Mouse (Mus musculus) liver, embryonic 13.5 days (tissue): ENCODE results near the gene Lars2. TPM values are rescaled to one million over a fixed set of nuclear protein-coding genes. Genes with fewer than 3 reads are reported as not detected.
A peak's percentile ranks its signal among the peaks of the same experiment; 100 is the strongest.

Experiments
- ATAC-seq: fragments of 200-750 bp; cut with Nextera tagmentation; 2 replicates; pipeline ENCODE4 v1.8.0; 2017; ENCODE audit warnings: low read depth, mild to moderate bottlenecking, moderate number of reproducible peaks, moderate library complexity
- DNase-seq: peaks from one replicate; pipeline ENCODE4 v3.0.0; 2022
- H3K27ac ChIP-seq: fragments of 300-500 bp; sonication (generic); 2 replicates; pipeline ENCODE4 v1.5.1; 2015; ENCODE audit warnings: moderate library complexity, mild to moderate bottlenecking, inconsistent platforms
- H3K27me3 ChIP-seq: fragments of 300-500 bp; sonication (generic); 2 replicates; pipeline ENCODE4 v1.6.1; 2015; ENCODE audit warnings: mild to moderate bottlenecking, inconsistent platforms
- H3K36me3 ChIP-seq: fragments of 300-500 bp; sonication (generic); 2 replicates; pipeline ENCODE4 v1.6.1; 2015; ENCODE audit warnings: mild to moderate bottlenecking, inconsistent platforms
- H3K4me1 ChIP-seq: fragments of 300-500 bp; sonication (generic); replicated peaks from 2 replicates; pipeline ENCODE4 v1.6.1; 2015; ENCODE audit warnings: inconsistent platforms
- H3K4me2 ChIP-seq: fragments of 300-500 bp; sonication (generic); 2 replicates; pipeline ENCODE4 v1.6.1; 2015; ENCODE audit warnings: inconsistent platforms, mild to moderate bottlenecking, moderate library complexity
- H3K4me3 ChIP-seq: fragments of 300-500 bp; sonication (generic); replicated peaks from 2 replicates; pipeline ENCODE4 v1.5.1; 2015; ENCODE audit warnings: mild to moderate bottlenecking, inconsistent platforms
- H3K9ac ChIP-seq: fragments of 300-500 bp; sonication (generic); 2 replicates; pipeline ENCODE4 v1.6.1; 2015; ENCODE audit warnings: mild to moderate bottlenecking, inconsistent platforms
- H3K9me3 ChIP-seq: fragments of 300-500 bp; sonication (generic); replicated peaks from 2 replicates; pipeline ENCODE4 v1.6.1; 2016; ENCODE audit warnings: inconsistent platforms
- WGBS: fragments of 180-500 bp; shearing (Covaris S2); methylation state at CpG from one replicate; pipeline ENCODE4 v1.1.7; 2015; ENCODE audit not compliant: insufficient replicate concordance; 5-methylcytosine and 5-hydroxymethylcytosine counted together
- polyA plus RNA-seq: library from polyadenylated mRNA; unstranded; fragments of >200 nt; fragmentation: Nextera tagmentation; extraction: Ambion mirVana; gene quantifications from 2 replicates; pipeline ENCODE4 v1.2.1, GENCODE M21; 2015

Gene Lars2
- polyA plus RNA-seq, 1 experiment from 2014 or later: 768 TPM

- Histone ChIP-seq H3K9me3 (no peaks in the 10 kb centered on the region), H3K9ac (0 out of 2 replicates have a peak overlapping the region, but pooled peaks have one; percentile 13), H3K4me2 (no peak overlapping the region), H3K27ac (peak overlapping the region; percentile 29; the same call in 1 of the 2 replicates), H3K4me3 (no peak overlapping the region), H3K27me3 (no peaks in the 10 kb centered on the region), H3K36me3 (peaks cover 20% of the 10 kb centered on the region), H3K4me1 (peaks cover 84% of the 10 kb centered on the region)
- ATAC-seq: peak; percentile 35
- 77% methylated on average over 9 of the region's 9 CpGs for WGBS
- DNase-seq: no peak
Observed at GRCm38 (mm10) chr9:123491917-123492585, 125.3 kb downstream of the Lars2 start.

GRCm38 (mm10) chr9:123496665-123497064, 129.9 kb downstream of the Lars2 start:
- H3K4me1 ChIP-seq: peaks cover 57% of the 10 kb centered on the region
- peak; percentile 36; the same call in 1 of the 2 replicates for ATAC-seq
- H3K27me3 ChIP-seq: no peaks in the 10 kb centered on the region
- DNase-seq: peak; percentile 29
- H3K4me2 ChIP-seq: peak overlapping the region; percentile 38
- H3K27ac ChIP-seq: no peak overlapping the region; the same call in 1 of the 2 replicates
- no peak overlapping the region for H3K4me3 ChIP-seq
- 44% methylated on average over 13 of the region's 13 CpGs for WGBS
- no peak overlapping the region for H3K9ac ChIP-seq
- H3K36me3 ChIP-seq: peaks cover 21% of the 10 kb centered on the region
- H3K9me3 ChIP-seq: no peaks in the 10 kb centered on the region

GRCm38 (mm10) chr9:123497906-123498305, 131.2 kb downstream of the Lars2 start:
- peak; percentile 18; the same call in 1 of the 2 replicates for ATAC-seq
- WGBS: 36% methylated on average over 5 of the region's 5 CpGs
- Histone ChIP-seq H3K36me3 (peaks cover 31% of the 10 kb centered on the region), H3K27me3 (no peaks in the 10 kb centered on the region), H3K9ac (no peak overlapping the region), H3K4me2 (no peak overlapping the region), H3K4me3 (no peak overlapping the region), H3K4me1 (peaks cover 46% of the 10 kb centered on the region), H3K27ac (no peak overlapping the region), H3K9me3 (no peaks in the 10 kb centered on the region)
- DNase-seq: no peak

GRCm38 (mm10) chr9:123500480-123500879, 133.8 kb downstream of the Lars2 start:
- H3K9ac ChIP-seq: no peak overlapping the region
- no peaks in the 10 kb centered on the region for H3K9me3 ChIP-seq
- 67% methylated on average over 4 of the region's 4 CpGs for WGBS
- peaks cover 25% of the 10 kb centered on the region for H3K4me1 ChIP-seq
- H3K4me2 ChIP-seq: no peak overlapping the region
- no peak overlapping the region for H3K4me3 ChIP-seq
- H3K27me3 ChIP-seq: no peaks in the 10 kb centered on the region
- ATAC-seq (no peak), DNase-seq (no peak)
- H3K36me3 ChIP-seq: peaks cover 52% of the 10 kb centered on the region
- no peak overlapping the region for H3K27ac ChIP-seq

GRCm38 (mm10) chr9:123503171-123503834, 136.6 kb downstream of the Lars2 start:
- 81% methylated on average over 5 of the region's 5 CpGs for WGBS

GRCm38 (mm10) chr9:123504325-123504724, 137.6 kb downstream of the Lars2 start:
- no peaks in the 10 kb centered on the region for H3K27me3 ChIP-seq
- H3K4me1 ChIP-seq: 0 out of 2 replicates have a peak, but pooled peaks cover 6% of the 10 kb centered on the region
- H3K9me3 ChIP-seq: no peaks in the 10 kb centered on the region
- ATAC-seq (peak; percentile 86), DNase-seq (peak; percentile 46)
- peaks cover 58% of the 10 kb centered on the region for H3K36me3 ChIP-seq
- WGBS: 11% methylated on average over 2 of the region's 2 CpGs
- no peak overlapping the region for H3K27ac ChIP-seq
- H3K4me2 ChIP-seq: no peak overlapping the region
- H3K4me3 ChIP-seq: no peak overlapping the region
- H3K9ac ChIP-seq: no peak overlapping the region

More at GRCm38 (mm10) chr9:123503171-123503834, 136.6 kb downstream of the Lars2 start:
- Histone ChIP-seq H3K9ac (no peak overlapping the region), H3K27ac (0 out of 2 replicates have a peak overlapping the region, but pooled peaks have one; percentile 15), H3K27me3 (no peaks in the 10 kb centered on the region), H3K4me3 (no peak overlapping the region), H3K36me3 (peaks cover 58% of the 10 kb centered on the region), H3K4me1 (peaks cover 9% of the 10 kb centered on the region; the same call in 1 of the 2 replicates), H3K9me3 (no peaks in the 10 kb centered on the region), H3K4me2 (no peak overlapping the region)
- ATAC-seq (no peak), DNase-seq (no peak)

- no peak for ATAC-seq
- Histone ChIP-seq H3K4me2 (no peak overlapping the region), H3K9ac (no peak overlapping the region), H3K36me3 (peaks cover 59% of the 10 kb centered on the region), H3K9me3 (no peaks in the 10 kb centered on the region), H3K27me3 (no peaks in the 10 kb centered on the region), H3K4me1 (peaks cover 14% of the 10 kb centered on the region; the same call in 1 of the 2 replicates), H3K27ac (no peak overlapping the region), H3K4me3 (no peak overlapping the region)
- DNase-seq: no peak
- 50% methylated on average over 1 of the region's 1 CpGs for WGBS
Observed at GRCm38 (mm10) chr9:123505598-123505997, 138.9 kb downstream of the Lars2 start.

GRCm38 (mm10) chr9:123506270-123507146, 139.8 kb downstream of the Lars2 start:
- ATAC-seq (no peak), DNase-seq (no peak)
- H3K36me3 ChIP-seq: peaks cover 59% of the 10 kb centered on the region
- H3K27ac ChIP-seq: no peak overlapping the region
- no peaks in the 10 kb centered on the region for H3K27me3 ChIP-seq
- no peak overlapping the region for H3K4me2 ChIP-seq
- no peak overlapping the region for H3K4me3 ChIP-seq
- no peak overlapping the region for H3K9ac ChIP-seq
- no peaks in the 10 kb centered on the region for H3K9me3 ChIP-seq
- WGBS: 72% methylated on average over 4 of the region's 4 CpGs
- H3K4me1 ChIP-seq: peaks cover 16% of the 10 kb centered on the region; the same call in 1 of the 2 replicates

GRCm38 (mm10) chr9:123507380-123507779, 140.7 kb downstream of the Lars2 start:
- DNase-seq (no peak), ATAC-seq (no peak)
- Histone ChIP-seq H3K27ac (no peak overlapping the region), H3K4me2 (no peak overlapping the region), H3K4me1 (peaks cover 16% of the 10 kb centered on the region; the same call in 1 of the 2 replicates), H3K4me3 (no peak overlapping the region), H3K9me3 (no peaks in the 10 kb centered on the region), H3K27me3 (no peaks in the 10 kb centered on the region), H3K9ac (no peak overlapping the region), H3K36me3 (peaks cover 62% of the 10 kb centered on the region)
- 65% methylated on average over 2 of the region's 2 CpGs for WGBS

GRCm38 (mm10) chr9:123508986-123509385, 142.3 kb downstream of the Lars2 start:
- Histone ChIP-seq H3K4me3 (no peak overlapping the region), H3K4me2 (no peak overlapping the region), H3K9me3 (no peaks in the 10 kb centered on the region), H3K27me3 (no peaks in the 10 kb centered on the region), H3K27ac (no peak overlapping the region), H3K9ac (no peak overlapping the region), H3K36me3 (peaks cover 60% of the 10 kb centered on the region), H3K4me1 (peaks cover 16% of the 10 kb centered on the region; the same call in 1 of the 2 replicates)
- WGBS: 79% methylated on average over 2 of the region's 2 CpGs
- no peak for ATAC-seq
- no peak for DNase-seq
